Mouse (Mus musculus): ENCODE results near the gene Zfp488.

- TF ChIP-seq CTCF (IDR thresholded peaks at IDR 0.05; ENCODE audit: low read depth), result peak; percentile 92
- no peak for TF ChIP-seq EP300 (IDR thresholded peaks at IDR 0.05; ENCODE audit: low read depth)
Measured at GRCm38 (mm10) chr14:33959341-33959740, 19.2 kb downstream of the Zfp488 start.

All from heart, postnatal 0 days (tissue).